In genomic region chrX:74084276-74084837, GRCm38 (mm10) we compare ENCODE assay signal across 7 mouse cellular contexts. TPM values are rescaled to one million over a fixed set of nuclear protein-coding genes. Genes with fewer than 3 reads are reported as not detected.
DNase-seq lines count a peak whose midpoint lies in the region; ATAC-seq lines count a peak whose summit lies in the region.

No protein-coding gene starts in this region.

- H3K27me3 ChIP-seq in kidney, embryonic 16.5 days (ENCODE audit: insufficient read depth, low read length), result peaks cover 7% of the 10 kb centered on the region; the same call in 1 of the 2 replicates
- no peaks in the 10 kb centered on the region for H3K27me3 ChIP-seq in embryonic facial prominence, embryonic 15.5 days
- H3K27me3 ChIP-seq in midbrain, embryonic 16.5 days (ENCODE audit: control insufficient read depth, insufficient read depth, low read depth, low read length), result no peaks in the 10 kb centered on the region

- 0 out of 2 replicates have a peak, but pooled peaks have one; percentile 0 for ATAC-seq in kidney, embryonic 16.5 days (ENCODE audit: low FRiP score, low TSS enrichment)
- no peak for ATAC-seq in embryonic facial prominence, embryonic 15.5 days (ENCODE audit: insufficient number of reproducible peaks, low FRiP score, low TSS enrichment, low read depth)
- no peak for ATAC-seq in midbrain, embryonic 16.5 days
- ATAC-seq in monocyte, adult 5-6 weeks (replicated peaks; ENCODE audit: insufficient number of reproducible peaks, low FRiP score, low TSS enrichment, poor library complexity, severe bottlenecking), result no peak

- WGBS in kidney, embryonic 16.5 days, result 29% methylated on average over 17 of the region's 17 CpGs
- WGBS in embryonic facial prominence, embryonic 15.5 days, result 19% methylated on average over 17 of the region's 17 CpGs
- 25% methylated on average over 17 of the region's 17 CpGs for WGBS in midbrain, embryonic 16.5 days

- peak overlapping the region; percentile 64 for H3K4me3 ChIP-seq in kidney, embryonic 16.5 days (ENCODE audit: low read length)
- H3K4me3 ChIP-seq in embryonic facial prominence, embryonic 15.5 days (replicated peaks), result peak overlapping the region; percentile 58
- H3K4me3 ChIP-seq in midbrain, embryonic 16.5 days (ENCODE audit: low read depth, low read length), result peak overlapping the region; percentile 61

- DNase-seq in kidney, adult 9 months, result no peak
- peak; percentile 47 for DNase-seq in Muller cell, postnatal 12 days (ENCODE audit: inconsistent ontology term)
- DNase-seq in kidney, postnatal 25 days, result peak; percentile 3 to 34

- no peaks in the 10 kb centered on the region for H3K36me3 ChIP-seq in kidney, embryonic 16.5 days (ENCODE audit: insufficient read depth, low read length)
- H3K36me3 ChIP-seq in embryonic facial prominence, embryonic 15.5 days, result no peaks in the 10 kb centered on the region
- H3K36me3 ChIP-seq in midbrain, embryonic 16.5 days (ENCODE audit: control insufficient read depth, insufficient read depth, low read length), result no peaks in the 10 kb centered on the region

- peak overlapping the region; percentile 66 for H3K4me2 ChIP-seq in kidney, embryonic 16.5 days (replicated peaks; ENCODE audit: low read depth, low read length)
- peak overlapping the region; percentile 46 for H3K4me2 ChIP-seq in embryonic facial prominence, embryonic 15.5 days (replicated peaks)
- peak overlapping the region; percentile 59 for H3K4me2 ChIP-seq in midbrain, embryonic 16.5 days (ENCODE audit: low read length)

- H3K4me1 ChIP-seq in kidney, embryonic 16.5 days (ENCODE audit: insufficient read depth, low read length), result peaks cover 3% of the 10 kb centered on the region; the same call in 1 of the 2 replicates
- no peaks in the 10 kb centered on the region; the same call in 1 of the 2 replicates for H3K4me1 ChIP-seq in embryonic facial prominence, embryonic 15.5 days
- H3K4me1 ChIP-seq in midbrain, embryonic 16.5 days (ENCODE audit: control insufficient read depth, insufficient read depth, low read length), result peaks cover 29% of the 10 kb centered on the region

- H3K9me3 ChIP-seq in kidney, embryonic 16.5 days (ENCODE audit: low read length), result no peaks in the 10 kb centered on the region
- no peaks in the 10 kb centered on the region for H3K9me3 ChIP-seq in embryonic facial prominence, embryonic 15.5 days (replicated peaks)
- no peaks in the 10 kb centered on the region for H3K9me3 ChIP-seq in midbrain, embryonic 16.5 days (replicated peaks; ENCODE audit: control insufficient read depth, low read length, poor library complexity, severe bottlenecking)

- H3K27ac ChIP-seq in kidney, embryonic 16.5 days (ENCODE audit: low read length), result peak overlapping the region; percentile 92; the same call in 1 of the 2 replicates
- peak overlapping the region; percentile 93 for H3K27ac ChIP-seq in embryonic facial prominence, embryonic 15.5 days (replicated peaks)
- H3K27ac ChIP-seq in midbrain, embryonic 16.5 days (ENCODE audit: low read length), result peak overlapping the region; percentile 96

- peak overlapping the region; percentile 87 for H3K9ac ChIP-seq in kidney, embryonic 16.5 days (replicated peaks; ENCODE audit: low read length)
- 0 out of 2 replicates have a peak overlapping the region, but pooled peaks have one; percentile 53 for H3K9ac ChIP-seq in embryonic facial prominence, embryonic 15.5 days
- H3K9ac ChIP-seq in midbrain, embryonic 16.5 days (ENCODE audit: low read depth, low read length), result peak overlapping the region; percentile 74

RNA-seq across cellular contexts. Expression of gene Opn1mw, which starts 42.9 kb away (rescaled TPM):
- not detected in 2 replicates for polyA plus RNA-seq in kidney, embryonic 16.5 days (2015; fragmentation: Nextera tagmentation; extraction: Ambion mirVana)
- not detected in 2 replicates for polyA plus RNA-seq in embryonic facial prominence, embryonic 15.5 days (2015; fragmentation: Nextera tagmentation; extraction: Ambion mirVana)
- polyA plus RNA-seq in midbrain, embryonic 16.5 days (2015; fragmentation: Nextera tagmentation; extraction: Ambion mirVana), result not detected in 2 replicates
- total RNA-seq in monocyte, adult 5-6 weeks (2017), result not detected in 3 replicates

RNA-seq across cellular contexts. Expression of gene Mecp2, which starts 50.8 kb away (rescaled TPM):
- 10.0 and 10.3 TPM in 2 replicates for polyA plus RNA-seq in kidney, embryonic 16.5 days (2015; fragmentation: Nextera tagmentation; extraction: Ambion mirVana)
- polyA plus RNA-seq in embryonic facial prominence, embryonic 15.5 days (2015; fragmentation: Nextera tagmentation; extraction: Ambion mirVana), result 11.9 and 12.1 TPM in 2 replicates
- polyA plus RNA-seq in midbrain, embryonic 16.5 days (2015; fragmentation: Nextera tagmentation; extraction: Ambion mirVana), result 11.7 and 14.0 TPM in 2 replicates
- 22.6 to 35.0 TPM (median 27.3 TPM) in 3 replicates for total RNA-seq in monocyte, adult 5-6 weeks (2017)
